Comparison of ENCODE assay signal across 10 mouse cellular contexts in genomic region chr5:121895117-121895756, GRCm38 (mm10). TPM values are rescaled to one million over a fixed set of nuclear protein-coding genes. Genes with fewer than 3 reads are reported as not detected.
DNase-seq lines count a peak whose midpoint lies in the region; ATAC-seq and TF ChIP-seq lines count a peak whose summit lies in the region.
"Had no signal": no experiment of that assay in that cellular context is flagged by ENCODE, and none has a peak within 500 bp of the region (broad histone marks: within the 10 kb centered on the region; RNA-seq: fewer than 3 reads in every experiment).

No protein-coding gene starts in this region.

- no peaks in the 10 kb centered on the region for H3K36me3 ChIP-seq in forebrain, embryonic 16.5 days (ENCODE audit: control insufficient read depth, insufficient read depth)
- peaks cover 12% of the 10 kb centered on the region for H3K36me3 ChIP-seq in midbrain, embryonic 13.5 days
- H3K36me3 ChIP-seq: embryonic facial prominence, embryonic 13.5 days had no signal

- 11% methylated on average over 24 of the region's 24 CpGs for WGBS in forebrain, embryonic 16.5 days
- WGBS in midbrain, embryonic 13.5 days, result 58% methylated on average over 24 of the region's 24 CpGs

- 0 out of 2 replicates have a peak overlapping the region, but pooled peaks have one; percentile 18 for H3K4me3 ChIP-seq in layer of hippocampus, adult 2 months
- H3K4me3 ChIP-seq in forebrain, embryonic 16.5 days (replicated peaks; ENCODE audit: low read length), result peak overlapping the region; percentile 18
- no peak overlapping the region for H3K4me3 ChIP-seq in midbrain, embryonic 13.5 days (replicated peaks)
- H3K4me3 ChIP-seq: embryonic facial prominence, embryonic 13.5 days had no signal

- H3K27me3 ChIP-seq in forebrain, embryonic 16.5 days (replicated peaks; ENCODE audit: control insufficient read depth, insufficient read depth, low read length), result no peaks in the 10 kb centered on the region
- H3K27me3 ChIP-seq in midbrain, embryonic 13.5 days, result no peaks in the 10 kb centered on the region
- H3K27me3 ChIP-seq: embryonic facial prominence, embryonic 13.5 days had no signal

- DNase-seq in layer of hippocampus, adult 2 months (ENCODE audit: low spot score in 2 of 2), result no peak
- no peak for DNase-seq in layer of hippocampus, postnatal 10 days (ENCODE audit: low spot score in 2 of 2)
- peak; percentile 45 for DNase-seq in brain, embryonic 18.5 days (ENCODE audit: low read depth, low spot score)
- no peak for DNase-seq in c-Kit-positive CD71-positive TER-119-positive erythroid progenitor cells, embryonic 14.5 days (ENCODE audit: low spot score)
- no peak for DNase-seq in frontal cortex, postnatal 25 days (ENCODE audit: low spot score in 2 of 2)
- DNase-seq: gastrocnemius, postnatal 36 days; kidney, postnatal 10 days had no signal

- TF ChIP-seq CTCF in layer of hippocampus, adult 2 months (conservative IDR thresholded peaks at IDR 0.05), result no peak

- peak overlapping the region; percentile 42 for H3K9ac ChIP-seq in forebrain, embryonic 16.5 days (replicated peaks; ENCODE audit: low read depth, low read length)
- no peak overlapping the region for H3K9ac ChIP-seq in midbrain, embryonic 13.5 days (replicated peaks)
- H3K9ac ChIP-seq: embryonic facial prominence, embryonic 13.5 days had no signal

- no peaks in the 10 kb centered on the region for H3K9me3 ChIP-seq in forebrain, embryonic 16.5 days (ENCODE audit: control insufficient read depth, low read length)
- H3K9me3 ChIP-seq in midbrain, embryonic 13.5 days, result no peaks in the 10 kb centered on the region
- H3K9me3 ChIP-seq: embryonic facial prominence, embryonic 13.5 days had no signal

- ATAC-seq in forebrain, embryonic 16.5 days, result peak; percentile 72
- ATAC-seq in midbrain, embryonic 13.5 days, result no peak

- no peak overlapping the region for H3K27ac ChIP-seq in layer of hippocampus, adult 2 months
- H3K27ac ChIP-seq in forebrain, embryonic 16.5 days (ENCODE audit: low read length), result peak overlapping the region; percentile 81
- H3K27ac ChIP-seq in midbrain, embryonic 13.5 days, result 0 out of 2 replicates have a peak overlapping the region, but pooled peaks have one; percentile 10
- H3K27ac ChIP-seq: embryonic facial prominence, embryonic 13.5 days had no signal

- H3K4me2 ChIP-seq in forebrain, embryonic 16.5 days (ENCODE audit: low read length), result peak overlapping the region; percentile 35
- H3K4me2 ChIP-seq in midbrain, embryonic 13.5 days (replicated peaks), result no peak overlapping the region
- H3K4me2 ChIP-seq: embryonic facial prominence, embryonic 13.5 days had no signal

- peaks cover 37% of the 10 kb centered on the region for H3K4me1 ChIP-seq in forebrain, embryonic 16.5 days (replicated peaks; ENCODE audit: control insufficient read depth, insufficient read depth, low read length)
- H3K4me1 ChIP-seq in midbrain, embryonic 13.5 days (replicated peaks), result peaks cover 19% of the 10 kb centered on the region

RNA-seq across cellular contexts. Expression of gene Pheta1, which starts 46.5 kb away (rescaled TPM):
- 1 to 10 TPM; 8.3 to 8.8 TPM for total RNA-seq in layer of hippocampus, adult 2 months (2021)
- 10 to 100 TPM; 12.1 to 12.2 TPM for total RNA-seq in layer of hippocampus, postnatal 10 days (2021)
- polyA plus RNA-seq in forebrain, embryonic 16.5 days (2015; fragmentation: Nextera tagmentation; extraction: Ambion mirVana), result 55.7 TPM in 2 replicates
- polyA plus RNA-seq in midbrain, embryonic 13.5 days (2015; fragmentation: Nextera tagmentation; extraction: Ambion mirVana), result 52.3 and 56.8 TPM in 2 replicates

RNA-seq across cellular contexts. Expression of gene Sh2b3, which starts 57.8 kb away (rescaled TPM):
- total RNA-seq in layer of hippocampus, adult 2 months (2021), result 10 to 100 TPM; 19.9 to 21.6 TPM
- 10 to 100 TPM; 16.5 to 16.7 TPM for total RNA-seq in layer of hippocampus, postnatal 10 days (2021)
- 5.5 and 5.9 TPM in 2 replicates for polyA plus RNA-seq in forebrain, embryonic 16.5 days (2015; fragmentation: Nextera tagmentation; extraction: Ambion mirVana)
- polyA plus RNA-seq in midbrain, embryonic 13.5 days (2015; fragmentation: Nextera tagmentation; extraction: Ambion mirVana), result 5.3 and 6.0 TPM in 2 replicates
